Mouse (Mus musculus): Measurements from ENCODE around the gene Ttyh3. TPM values are rescaled to one million over a fixed set of nuclear protein-coding genes. Genes with fewer than 3 reads are reported as not detected.
A peak's percentile ranks its signal among the peaks of the same experiment; 100 is the strongest.

The Ttyh3 gene
- polyA plus RNA-seq, 1 experiment from 2014 or later: 19.8 TPM

DNA sequence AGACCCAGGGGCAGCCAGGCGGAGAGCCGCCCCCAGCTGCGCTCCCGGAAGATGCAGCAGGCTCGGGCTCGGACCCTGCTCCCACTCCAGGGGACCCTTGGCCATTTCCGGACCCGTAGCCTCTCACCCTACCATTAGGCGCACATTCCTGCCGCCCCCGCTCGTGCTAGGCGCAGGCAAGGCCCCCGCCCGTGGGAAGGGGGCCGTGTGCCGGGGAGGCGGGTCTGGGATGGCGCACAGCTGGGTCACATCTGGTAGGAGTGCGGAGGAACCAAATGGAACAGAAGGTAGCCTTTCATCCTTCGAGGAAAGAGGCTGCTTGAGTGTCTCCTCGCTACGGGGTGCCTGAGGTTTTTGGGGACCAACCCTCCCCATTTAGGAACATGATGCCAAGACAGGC lies 42.4 kb downstream of the Ttyh3 start:
- no peak for DNase-seq (ENCODE audit: low spot score)
- peak overlapping the region; percentile 62; the same call in 1 of the 2 replicates for H3K4me3 ChIP-seq (ENCODE audit: low read depth, low read length)
- H3K4me2 ChIP-seq (replicated peaks; ENCODE audit: low read depth, low read length): peak overlapping the region; percentile 75
- no peak for ATAC-seq
- H3K4me1 ChIP-seq (ENCODE audit: insufficient read depth, low read depth, low read length): peaks cover 24% of the 10 kb centered on the region
- H3K36me3 ChIP-seq (ENCODE audit: insufficient read depth, low read length): no peaks in the 10 kb centered on the region
- H3K9me3 ChIP-seq (ENCODE audit: low read length): no peaks in the 10 kb centered on the region
- 2% methylated on average over 23 of the region's 23 CpGs for WGBS
- H3K27me3 ChIP-seq (replicated peaks; ENCODE audit: insufficient read depth, low read length): peaks cover 4% of the 10 kb centered on the region
- TF ChIP-seq EP300 (IDR thresholded peaks at IDR 0.05) (no peak), CTCF (IDR thresholded peaks at IDR 0.05) (no peak)
- H3K9ac ChIP-seq (replicated peaks; ENCODE audit: low read depth): no peak overlapping the region
- H3K27ac ChIP-seq (ENCODE audit: low read length): no peak overlapping the region

DNA sequence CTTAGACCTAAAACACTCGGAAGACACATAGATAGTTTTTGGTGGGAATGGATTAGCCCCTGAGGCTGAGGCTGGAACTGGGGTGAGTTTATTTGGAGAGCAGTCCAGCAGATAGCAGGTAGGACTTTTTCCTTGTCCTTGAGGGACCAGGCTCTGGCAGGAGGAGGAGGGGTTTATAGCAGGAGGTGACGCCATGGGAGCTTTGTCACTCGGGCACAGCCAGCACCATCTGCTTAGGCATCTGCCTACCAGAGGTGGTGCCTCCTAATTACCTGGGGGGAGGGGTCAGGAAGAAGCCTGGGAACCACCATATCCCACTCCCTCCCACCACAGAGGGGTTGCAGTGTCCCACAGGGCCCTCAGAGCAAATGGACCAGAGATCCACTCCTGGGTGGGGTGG lies 43.6 kb downstream of the Ttyh3 start:
- TF ChIP-seq CTCF (IDR thresholded peaks at IDR 0.05): no peak
- TF ChIP-seq EP300 (IDR thresholded peaks at IDR 0.05): no peak
- 48% methylated on average over 3 of the region's 3 CpGs for WGBS
- ATAC-seq (no peak), DNase-seq (ENCODE audit: low spot score) (no peak)
- no peaks in the 10 kb centered on the region for H3K36me3 ChIP-seq (ENCODE audit: insufficient read depth, low read length)
- no peak overlapping the region for H3K4me3 ChIP-seq (ENCODE audit: low read depth, low read length)
- H3K27me3 ChIP-seq (replicated peaks; ENCODE audit: insufficient read depth, low read length): peaks cover 4% of the 10 kb centered on the region
- H3K27ac ChIP-seq (ENCODE audit: low read length): no peak overlapping the region
- H3K4me2 ChIP-seq (replicated peaks; ENCODE audit: low read depth, low read length): no peak overlapping the region
- H3K9ac ChIP-seq (replicated peaks; ENCODE audit: low read depth): no peak overlapping the region
- H3K4me1 ChIP-seq (ENCODE audit: insufficient read depth, low read depth, low read length): peaks cover 18% of the 10 kb centered on the region
- H3K9me3 ChIP-seq (ENCODE audit: low read length): no peaks in the 10 kb centered on the region

DNA sequence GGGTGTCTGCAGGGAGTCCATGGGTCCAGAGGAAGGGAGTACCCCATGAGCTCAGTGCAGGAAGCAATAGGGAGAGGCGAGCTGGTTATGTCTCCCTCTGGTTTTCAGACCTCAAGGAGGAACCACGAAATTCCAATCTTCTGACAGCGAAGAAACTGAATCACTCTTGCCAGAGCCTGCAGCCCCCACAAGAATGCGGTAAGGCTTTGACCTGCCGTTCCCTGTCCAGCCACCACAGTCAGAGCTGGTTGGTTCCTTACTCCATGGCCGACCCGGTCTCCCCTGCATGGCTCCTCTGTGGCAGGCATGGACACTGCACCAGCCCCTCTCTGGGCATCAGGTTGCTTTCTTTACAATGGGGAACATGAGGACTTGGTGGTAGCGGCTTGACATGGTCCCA lies 44.4 kb downstream of the Ttyh3 start:
- H3K4me3 ChIP-seq (ENCODE audit: low read depth, low read length): no peak overlapping the region
- peak; percentile 27; the same call in 1 of the 2 replicates for TF ChIP-seq CTCF (IDR thresholded peaks at IDR 0.05)
- no peak for TF ChIP-seq EP300 (IDR thresholded peaks at IDR 0.05)
- peaks cover 4% of the 10 kb centered on the region for H3K27me3 ChIP-seq (replicated peaks; ENCODE audit: insufficient read depth, low read length)
- no peak overlapping the region for H3K9ac ChIP-seq (replicated peaks; ENCODE audit: low read depth)
- peaks cover 13% of the 10 kb centered on the region for H3K4me1 ChIP-seq (ENCODE audit: insufficient read depth, low read depth, low read length)
- WGBS: 44% methylated on average over 8 of the region's 8 CpGs
- H3K4me2 ChIP-seq (replicated peaks; ENCODE audit: low read depth, low read length): no peak overlapping the region
- DNase-seq (ENCODE audit: low spot score) (peak; percentile 44), ATAC-seq (no peak)
- H3K36me3 ChIP-seq (ENCODE audit: insufficient read depth, low read length): no peaks in the 10 kb centered on the region
- H3K27ac ChIP-seq (ENCODE audit: low read length): no peak overlapping the region
- H3K9me3 ChIP-seq (ENCODE audit: low read length): no peaks in the 10 kb centered on the region

DNA sequence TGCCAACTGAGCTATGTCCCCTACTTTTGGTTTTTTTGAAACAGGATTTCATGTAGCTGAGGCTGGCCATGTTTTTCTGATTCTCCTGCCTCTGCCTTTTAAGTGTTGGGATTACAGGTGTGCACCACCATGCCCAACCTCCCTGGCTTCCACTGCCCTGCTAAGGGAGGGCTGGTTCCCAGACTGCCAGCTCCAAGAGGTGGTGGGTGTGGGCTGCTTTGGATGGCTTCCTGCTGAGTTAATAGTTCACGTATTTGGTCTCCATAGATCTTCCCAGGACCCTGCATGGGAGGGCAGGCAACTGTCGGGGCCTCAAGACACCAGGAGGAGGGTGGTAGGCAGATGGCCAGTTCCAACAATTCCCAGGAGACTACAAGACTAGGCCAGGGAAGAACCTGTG lies 46.3 kb downstream of the Ttyh3 start:
- WGBS: 40% methylated on average over 2 of the region's 2 CpGs
- Histone ChIP-seq H3K4me3 (ENCODE audit: low read depth, low read length) (no peak overlapping the region), H3K9me3 (ENCODE audit: low read length) (no peaks in the 10 kb centered on the region), H3K9ac (replicated peaks; ENCODE audit: low read depth) (no peak overlapping the region), H3K27me3 (replicated peaks; ENCODE audit: insufficient read depth, low read length) (peaks cover 4% of the 10 kb centered on the region), H3K4me2 (replicated peaks; ENCODE audit: low read depth, low read length) (no peak overlapping the region), H3K27ac (ENCODE audit: low read length) (no peak overlapping the region), H3K36me3 (ENCODE audit: insufficient read depth, low read length) (no peaks in the 10 kb centered on the region), H3K4me1 (ENCODE audit: insufficient read depth, low read depth, low read length) (peaks cover 6% of the 10 kb centered on the region)
- TF ChIP-seq EP300 (IDR thresholded peaks at IDR 0.05) (no peak), CTCF (IDR thresholded peaks at IDR 0.05) (no peak)
- no peak for DNase-seq (ENCODE audit: low spot score)
- no peak for ATAC-seq

DNA sequence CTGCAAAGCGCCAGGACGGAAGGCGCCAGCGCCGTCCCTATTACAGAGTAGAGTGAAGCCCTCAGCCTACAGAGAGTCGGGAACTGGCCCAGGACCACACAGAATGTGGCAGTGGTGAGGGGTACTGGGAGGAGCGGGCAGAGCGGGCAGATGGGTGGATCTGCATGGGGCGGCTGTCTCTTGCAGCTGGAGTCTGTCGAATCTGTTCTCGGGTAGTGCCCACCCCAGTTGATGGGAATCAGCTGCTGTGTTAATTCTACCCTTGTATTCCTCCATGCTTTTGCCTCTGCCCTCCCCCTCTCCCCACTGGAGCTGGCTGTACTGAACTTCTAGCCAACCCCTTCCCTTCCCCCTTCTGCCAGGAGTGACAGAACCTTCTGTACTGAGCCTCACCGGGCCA lies 47.1 kb downstream of the Ttyh3 start:
- ATAC-seq: no peak
- WGBS: 68% methylated on average over 12 of the region's 12 CpGs
- DNase-seq (ENCODE audit: low spot score): no peak
- no peak overlapping the region for H3K4me2 ChIP-seq (replicated peaks; ENCODE audit: low read depth, low read length)
- H3K4me3 ChIP-seq (ENCODE audit: low read depth, low read length): no peak overlapping the region
- no peak overlapping the region for H3K9ac ChIP-seq (replicated peaks; ENCODE audit: low read depth)
- peaks cover 6% of the 10 kb centered on the region for H3K4me1 ChIP-seq (ENCODE audit: insufficient read depth, low read depth, low read length)
- H3K27ac ChIP-seq (ENCODE audit: low read length): no peak overlapping the region
- no peaks in the 10 kb centered on the region for H3K9me3 ChIP-seq (ENCODE audit: low read length)
- TF ChIP-seq EP300 (IDR thresholded peaks at IDR 0.05): no peak
- TF ChIP-seq CTCF (IDR thresholded peaks at IDR 0.05): no peak
- peaks cover 4% of the 10 kb centered on the region for H3K27me3 ChIP-seq (replicated peaks; ENCODE audit: insufficient read depth, low read length)
- no peaks in the 10 kb centered on the region for H3K36me3 ChIP-seq (ENCODE audit: insufficient read depth, low read length)

DNA sequence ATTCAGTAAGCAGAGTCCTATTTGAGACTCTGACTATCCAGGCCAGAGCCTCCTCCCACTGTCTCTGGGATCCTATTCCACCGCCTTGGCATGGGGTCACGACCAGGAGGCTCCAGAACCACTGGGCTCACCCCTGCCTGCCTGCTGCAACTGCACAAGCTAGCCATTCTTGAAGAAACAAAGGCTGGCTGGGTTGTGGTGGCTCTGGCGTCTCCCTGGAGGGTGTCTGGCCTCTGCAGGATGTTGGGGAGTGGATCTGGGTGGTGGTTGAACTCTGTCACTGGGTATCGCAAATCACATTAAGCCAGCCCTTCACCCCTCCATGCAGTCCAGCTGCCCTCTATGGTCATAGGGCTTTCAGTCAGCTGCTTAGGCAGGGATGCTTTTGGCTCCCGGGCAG lies 48.9 kb downstream of the Ttyh3 start:
- 73% methylated on average over 5 of the region's 5 CpGs for WGBS
- Histone ChIP-seq H3K27ac (ENCODE audit: low read length) (no peak overlapping the region), H3K4me3 (ENCODE audit: low read depth, low read length) (no peak overlapping the region), H3K4me2 (replicated peaks; ENCODE audit: low read depth, low read length) (no peak overlapping the region), H3K27me3 (replicated peaks; ENCODE audit: insufficient read depth, low read length) (no peaks in the 10 kb centered on the region), H3K9ac (replicated peaks; ENCODE audit: low read depth) (no peak overlapping the region), H3K36me3 (ENCODE audit: insufficient read depth, low read length) (no peaks in the 10 kb centered on the region), H3K4me1 (ENCODE audit: insufficient read depth, low read depth, low read length) (peaks cover 4% of the 10 kb centered on the region), H3K9me3 (ENCODE audit: low read length) (no peaks in the 10 kb centered on the region)
- no peak for ATAC-seq
- no peak for DNase-seq (ENCODE audit: low spot score)
- TF ChIP-seq EP300 (IDR thresholded peaks at IDR 0.05) (no peak), CTCF (IDR thresholded peaks at IDR 0.05) (no peak)

DNA sequence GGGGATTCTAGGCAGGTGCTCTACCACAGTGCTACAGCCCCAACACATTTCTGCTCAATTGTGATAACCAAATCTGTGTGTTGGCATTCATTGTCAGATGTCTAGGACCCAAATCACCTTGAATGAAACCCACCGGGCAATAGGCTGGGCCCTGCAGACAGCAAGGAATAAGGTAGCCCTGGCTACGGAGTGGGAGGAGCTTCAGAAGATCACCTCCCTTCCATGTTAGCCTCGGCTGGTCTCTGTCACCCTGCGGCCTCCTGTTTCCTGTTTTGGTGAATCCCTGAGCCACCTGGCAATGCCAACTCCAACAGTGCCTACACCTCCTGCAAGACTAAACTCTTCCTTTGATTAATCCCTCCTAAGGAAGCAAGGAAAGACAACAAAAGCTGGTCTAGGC lies 51.0 kb downstream of the Ttyh3 start:
- Histone ChIP-seq H3K4me1 (ENCODE audit: insufficient read depth, low read depth, low read length) (peaks cover 4% of the 10 kb centered on the region), H3K27ac (ENCODE audit: low read length) (no peak overlapping the region), H3K36me3 (ENCODE audit: insufficient read depth, low read length) (no peaks in the 10 kb centered on the region), H3K9ac (replicated peaks; ENCODE audit: low read depth) (no peak overlapping the region), H3K27me3 (replicated peaks; ENCODE audit: insufficient read depth, low read length) (no peaks in the 10 kb centered on the region), H3K4me3 (ENCODE audit: low read depth, low read length) (no peak overlapping the region), H3K4me2 (replicated peaks; ENCODE audit: low read depth, low read length) (no peak overlapping the region), H3K9me3 (ENCODE audit: low read length) (no peaks in the 10 kb centered on the region)
- DNase-seq (ENCODE audit: low spot score) (no peak), ATAC-seq (no peak)
- whole genome bisulfite sequencing: 70% methylated on average over 4 of the region's 4 CpGs
- TF ChIP-seq EP300 (IDR thresholded peaks at IDR 0.05) (no peak), CTCF (IDR thresholded peaks at IDR 0.05) (no peak)

Data from lung, postnatal 0 days (tissue).